Mouse (Mus musculus): ENCODE data around the gene Maco1. TPM values are rescaled to one million over a fixed set of nuclear protein-coding genes. Genes with fewer than 3 reads are reported as not detected.
A peak's percentile ranks its signal among the peaks of the same experiment; 100 is the strongest.

Maco1 gene
- polyA plus RNA-seq, 1 experiment from 2014 or later = 30.8 TPM

DNA sequence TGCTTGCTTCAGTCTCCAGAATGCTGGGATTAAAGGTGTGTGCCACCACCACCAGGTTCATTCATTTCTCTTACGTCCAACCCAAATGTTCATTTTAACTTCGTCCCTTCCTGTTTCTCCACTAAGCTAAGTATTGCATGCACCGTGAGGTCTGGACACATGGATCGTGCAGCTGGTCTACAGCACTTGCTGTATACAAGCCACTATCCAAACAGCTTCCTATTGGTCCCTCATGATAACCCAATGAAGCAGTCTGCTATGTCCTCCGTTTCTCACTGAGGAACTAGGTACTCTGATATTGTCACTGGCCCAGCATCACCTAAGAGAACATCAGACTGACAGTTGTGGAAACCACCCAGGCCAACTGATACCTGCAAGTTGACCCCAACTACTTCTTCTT is 12.6 kb upstream of the Maco1 start:
- no peak overlapping the region for H3K27ac ChIP-seq (ENCODE audit: low read length)
- ATAC-seq (ENCODE audit: insufficient read depth, low FRiP score) = no peak
- H3K4me3 ChIP-seq (replicated peaks; ENCODE audit: low read length) = no peak overlapping the region
- 76% methylated on average over 5 of the region's 5 CpGs for WGBS
- H3K4me2 ChIP-seq (ENCODE audit: low read depth, low read length) = no peak overlapping the region
- H3K4me1 ChIP-seq (ENCODE audit: control insufficient read depth, insufficient read depth, low read length) = peaks cover 20% of the 10 kb centered on the region
- H3K27me3 ChIP-seq (ENCODE audit: control insufficient read depth, insufficient read depth, low read length) = peaks cover 21% of the 10 kb centered on the region; the same call in 1 of the 2 replicates
- no peaks in the 10 kb centered on the region for H3K36me3 ChIP-seq (ENCODE audit: control insufficient read depth, insufficient read depth, low read length)
- H3K9me3 ChIP-seq (replicated peaks; ENCODE audit: control insufficient read depth, low read length) = no peaks in the 10 kb centered on the region
- no peak overlapping the region for H3K9ac ChIP-seq (ENCODE audit: low read length)

- 61% methylated on average over 6 of the region's 6 CpGs for WGBS
- Histone ChIP-seq H3K27me3 (ENCODE audit: control insufficient read depth, insufficient read depth, low read length) (peaks cover 21% of the 10 kb centered on the region; the same call in 1 of the 2 replicates), H3K9me3 (replicated peaks; ENCODE audit: control insufficient read depth, low read length) (no peaks in the 10 kb centered on the region), H3K36me3 (ENCODE audit: control insufficient read depth, insufficient read depth, low read length) (no peaks in the 10 kb centered on the region), H3K4me2 (ENCODE audit: low read depth, low read length) (no peak overlapping the region), H3K4me1 (ENCODE audit: control insufficient read depth, insufficient read depth, low read length) (peaks cover 20% of the 10 kb centered on the region), H3K9ac (ENCODE audit: low read length) (no peak overlapping the region), H3K4me3 (replicated peaks; ENCODE audit: low read length) (no peak overlapping the region), H3K27ac (ENCODE audit: low read length) (no peak overlapping the region)
- ATAC-seq (ENCODE audit: insufficient read depth, low FRiP score) = peak; percentile 59; the same call in 1 of the 2 replicates
Measured at GRCm38 (mm10) chr4:134865340-134865739, 12.2 kb upstream of the Maco1 start.

- Histone ChIP-seq H3K9me3 (replicated peaks; ENCODE audit: control insufficient read depth, low read length) (no peaks in the 10 kb centered on the region), H3K9ac (ENCODE audit: low read length) (no peak within 1 kb of the TSS), H3K36me3 (ENCODE audit: control insufficient read depth, insufficient read depth, low read length) (no peaks in the 10 kb centered on the region), H3K4me1 (ENCODE audit: control insufficient read depth, insufficient read depth, low read length) (peaks cover 11% of the 10 kb centered on the region; the same call in 1 of the 2 replicates), H3K27ac (ENCODE audit: low read length) (no peak within 1 kb of the TSS), H3K27me3 (ENCODE audit: control insufficient read depth, insufficient read depth, low read length) (peaks cover 12% of the 10 kb centered on the region; the same call in 1 of the 2 replicates), H3K4me3 (replicated peaks; ENCODE audit: low read length) (no peak within 1 kb of the TSS), H3K4me2 (ENCODE audit: low read depth, low read length) (no peak within 1 kb of the TSS)
- peak; percentile 48; the same call in 1 of the 2 replicates for ATAC-seq (ENCODE audit: insufficient read depth, low FRiP score)
- WGBS = 62% methylated on average over 14 of the region's 14 CpGs
Measured at GRCm38 (mm10) chr4:134863937-134864729, 11.0 kb upstream of the Maco1 start, which contains the start of gene Rhd. Gene Rhd (plus strand): TSS chr4:134864536.

DNA sequence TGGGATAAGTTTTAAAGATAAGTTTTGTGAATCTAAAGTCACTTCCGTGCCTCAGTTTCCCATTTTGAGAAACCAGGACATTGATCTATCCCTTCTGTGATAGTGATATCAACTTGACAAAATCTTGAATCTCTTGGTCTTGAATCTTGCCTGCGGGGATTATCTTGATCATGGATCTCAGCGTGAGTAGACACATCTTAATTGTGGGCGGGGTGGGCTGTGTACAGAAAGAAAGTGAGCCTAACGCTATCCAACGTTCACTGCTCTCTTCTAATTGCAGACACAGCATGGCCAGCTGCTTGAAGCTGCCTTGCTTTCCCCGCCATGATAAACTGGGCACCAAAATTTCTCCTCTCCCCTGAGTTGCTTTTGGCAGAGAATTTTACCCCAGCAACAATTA is 9.9 kb upstream of the Maco1 start:
- Histone ChIP-seq H3K36me3 (ENCODE audit: control insufficient read depth, insufficient read depth, low read length) (no peaks in the 10 kb centered on the region), H3K4me3 (replicated peaks; ENCODE audit: low read length) (no peak overlapping the region), H3K4me1 (ENCODE audit: control insufficient read depth, insufficient read depth, low read length) (no peaks in the 10 kb centered on the region), H3K4me2 (ENCODE audit: low read depth, low read length) (no peak overlapping the region), H3K27me3 (ENCODE audit: control insufficient read depth, insufficient read depth, low read length) (peaks cover 3% of the 10 kb centered on the region; the same call in 1 of the 2 replicates), H3K9ac (ENCODE audit: low read length) (no peak overlapping the region), H3K27ac (ENCODE audit: low read length) (no peak overlapping the region), H3K9me3 (replicated peaks; ENCODE audit: control insufficient read depth, low read length) (no peaks in the 10 kb centered on the region)
- 74% methylated on average over 7 of the region's 7 CpGs for WGBS
- ATAC-seq (ENCODE audit: insufficient read depth, low FRiP score) = no peak

GRCm38 (mm10) chr4:134861884-134862283 is 8.7 kb upstream of the Maco1 start:
- Histone ChIP-seq H3K27me3 (ENCODE audit: control insufficient read depth, insufficient read depth, low read length) (no peaks in the 10 kb centered on the region), H3K36me3 (ENCODE audit: control insufficient read depth, insufficient read depth, low read length) (no peaks in the 10 kb centered on the region), H3K4me1 (ENCODE audit: control insufficient read depth, insufficient read depth, low read length) (0 out of 2 replicates have a peak, but pooled peaks cover 1% of the 10 kb centered on the region), H3K9ac (ENCODE audit: low read length) (no peak overlapping the region), H3K9me3 (replicated peaks; ENCODE audit: control insufficient read depth, low read length) (no peaks in the 10 kb centered on the region), H3K27ac (ENCODE audit: low read length) (no peak overlapping the region), H3K4me2 (ENCODE audit: low read depth, low read length) (no peak overlapping the region), H3K4me3 (replicated peaks; ENCODE audit: low read length) (no peak overlapping the region)
- WGBS = 68% methylated on average over 6 of the region's 6 CpGs
- no peak for ATAC-seq (ENCODE audit: insufficient read depth, low FRiP score)

GRCm38 (mm10) chr4:134858494-134858893 is 5.3 kb upstream of the Maco1 start:
- Histone ChIP-seq H3K9ac (ENCODE audit: low read length) (no peak overlapping the region), H3K36me3 (ENCODE audit: control insufficient read depth, insufficient read depth, low read length) (no peaks in the 10 kb centered on the region), H3K27me3 (ENCODE audit: control insufficient read depth, insufficient read depth, low read length) (no peaks in the 10 kb centered on the region), H3K4me3 (replicated peaks; ENCODE audit: low read length) (no peak overlapping the region), H3K4me1 (ENCODE audit: control insufficient read depth, insufficient read depth, low read length) (0 out of 2 replicates have a peak, but pooled peaks cover 3% of the 10 kb centered on the region), H3K9me3 (replicated peaks; ENCODE audit: control insufficient read depth, low read length) (no peaks in the 10 kb centered on the region), H3K4me2 (ENCODE audit: low read depth, low read length) (no peak overlapping the region), H3K27ac (ENCODE audit: low read length) (no peak overlapping the region)
- no peak for ATAC-seq (ENCODE audit: insufficient read depth, low FRiP score)
- WGBS = 86% methylated on average over 4 of the region's 4 CpGs

GRCm38 (mm10) chr4:134856501-134856900 is 3.4 kb upstream of the Maco1 start:
- H3K9me3 ChIP-seq (replicated peaks; ENCODE audit: control insufficient read depth, low read length) = no peaks in the 10 kb centered on the region
- no peak overlapping the region for H3K9ac ChIP-seq (ENCODE audit: low read length)
- no peak overlapping the region for H3K4me2 ChIP-seq (ENCODE audit: low read depth, low read length)
- H3K4me1 ChIP-seq (ENCODE audit: control insufficient read depth, insufficient read depth, low read length) = peaks cover 10% of the 10 kb centered on the region
- H3K27me3 ChIP-seq (ENCODE audit: control insufficient read depth, insufficient read depth, low read length) = no peaks in the 10 kb centered on the region
- no peak for ATAC-seq (ENCODE audit: insufficient read depth, low FRiP score)
- H3K36me3 ChIP-seq (ENCODE audit: control insufficient read depth, insufficient read depth, low read length) = no peaks in the 10 kb centered on the region
- 32% methylated on average over 5 of the region's 5 CpGs for whole genome bisulfite sequencing
- peak overlapping the region; percentile 73 for H3K27ac ChIP-seq (ENCODE audit: low read length)
- H3K4me3 ChIP-seq (replicated peaks; ENCODE audit: low read length) = no peak overlapping the region

DNA sequence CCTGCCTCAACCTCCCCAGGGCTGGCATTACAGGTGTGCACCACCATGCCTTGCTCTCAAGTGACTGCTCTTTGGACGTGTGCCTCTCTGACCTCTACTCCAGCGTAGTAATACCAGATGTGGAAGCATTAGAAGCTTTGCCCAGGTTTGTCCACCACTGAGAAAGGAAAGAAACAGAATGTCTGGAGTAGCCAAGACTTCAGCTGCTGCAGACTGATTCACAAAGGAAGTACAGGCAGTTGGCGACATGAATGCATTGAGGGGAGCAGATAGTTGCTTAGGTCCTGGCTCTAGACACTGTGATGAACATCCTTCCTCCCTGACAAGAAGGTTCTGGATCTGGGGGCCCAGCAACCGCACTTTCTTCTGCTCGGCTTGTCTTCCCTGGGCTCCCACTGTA is 2.9 kb upstream of the Maco1 start:
- H3K9me3 ChIP-seq (replicated peaks; ENCODE audit: control insufficient read depth, low read length) = no peaks in the 10 kb centered on the region
- no peak for ATAC-seq (ENCODE audit: insufficient read depth, low FRiP score)
- no peak overlapping the region for H3K4me3 ChIP-seq (replicated peaks; ENCODE audit: low read length)
- 46% methylated on average over 5 of the region's 5 CpGs for WGBS
- H3K27ac ChIP-seq (ENCODE audit: low read length) = peak overlapping the region; percentile 73
- no peaks in the 10 kb centered on the region for H3K36me3 ChIP-seq (ENCODE audit: control insufficient read depth, insufficient read depth, low read length)
- peaks cover 12% of the 10 kb centered on the region for H3K4me1 ChIP-seq (ENCODE audit: control insufficient read depth, insufficient read depth, low read length)
- no peak overlapping the region for H3K9ac ChIP-seq (ENCODE audit: low read length)
- no peaks in the 10 kb centered on the region for H3K27me3 ChIP-seq (ENCODE audit: control insufficient read depth, insufficient read depth, low read length)
- H3K4me2 ChIP-seq (ENCODE audit: low read depth, low read length) = no peak overlapping the region

DNA sequence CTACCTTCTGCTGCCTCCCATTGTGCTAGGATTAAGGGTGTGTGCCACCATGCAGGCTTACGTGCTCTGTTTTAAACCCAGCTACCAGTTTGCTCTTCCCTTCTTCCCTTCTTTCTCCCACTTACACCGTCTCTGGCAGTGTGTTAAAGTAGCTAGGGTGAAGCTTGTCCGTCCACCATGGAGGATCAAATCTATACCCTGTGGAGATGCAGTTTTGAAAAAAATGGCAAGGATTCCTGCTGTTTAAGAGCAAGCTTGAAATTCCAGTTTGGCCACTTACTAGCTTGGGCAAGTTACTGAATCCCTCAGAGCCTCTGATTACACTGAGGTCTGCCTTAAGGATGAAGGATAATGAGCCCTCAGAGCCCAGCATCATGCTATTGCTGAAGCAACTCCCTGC is 2.2 kb upstream of the Maco1 start:
- Histone ChIP-seq H3K36me3 (ENCODE audit: control insufficient read depth, insufficient read depth, low read length) (no peaks in the 10 kb centered on the region), H3K4me2 (ENCODE audit: low read depth, low read length) (no peak overlapping the region), H3K27ac (ENCODE audit: low read length) (peak overlapping the region; percentile 73), H3K4me3 (replicated peaks; ENCODE audit: low read length) (no peak overlapping the region), H3K4me1 (ENCODE audit: control insufficient read depth, insufficient read depth, low read length) (peaks cover 12% of the 10 kb centered on the region), H3K9ac (ENCODE audit: low read length) (no peak overlapping the region), H3K27me3 (ENCODE audit: control insufficient read depth, insufficient read depth, low read length) (no peaks in the 10 kb centered on the region), H3K9me3 (replicated peaks; ENCODE audit: control insufficient read depth, low read length) (no peaks in the 10 kb centered on the region)
- WGBS = 57% methylated on average over 3 of the region's 3 CpGs
- ATAC-seq (ENCODE audit: insufficient read depth, low FRiP score) = no peak

Measured in stomach, embryonic 16.5 days (tissue).